Mouse (Mus musculus): ENCODE measurements at regions not wholly inside any gene's neighbourhood (a gene's known extent, or its start where the extent isn't known, plus 50 kb on each side); places are given as distances from the start of the nearest gene placed in this dataset. TPM values are rescaled to one million over a fixed set of nuclear protein-coding genes. Genes with fewer than 3 reads are reported as not detected.

Small RNA genes in the stretch of these regions (microRNA-seq; reads per million reads assigned to microRNA genes)
- not detected for gene Gm25942

All from embryonic facial prominence, embryonic 12.5 days (tissue).